Mouse (Mus musculus) limb, embryonic 14.5 days (tissue): ENCODE data around the gene Skap1. TPM values are rescaled to one million over a fixed set of nuclear protein-coding genes. Genes with fewer than 3 reads are reported as not detected.

Experiments used
- ATAC-seq: fragments of 200-750 bp; cut with Nextera tagmentation; 2 replicates; pipeline ENCODE4 v1.8.0; 2017; ENCODE audit warnings: low read depth, moderate number of reproducible peaks, moderate TSS enrichment; ENCODE audit not compliant: low FRiP score
- DNase-seq: peaks from one replicate; pipeline ENCODE4 v3.0.0-alpha.2; 2015; ENCODE audit warnings: low spot score
- H3K27ac ChIP-seq: fragments of 300-500 bp; sonication (generic); replicated peaks from 2 replicates; pipeline ENCODE4 v1.5.1; 2014; ENCODE audit warnings: low read depth, mild to moderate bottlenecking, low read length, moderate library complexity, mixed read lengths
- H3K27me3 ChIP-seq: fragments of 300-500 bp; sonication (generic); 2 replicates; pipeline ENCODE4 v1.6.1; 2014; ENCODE audit warnings: low read length, mixed read lengths; ENCODE audit not compliant: control insufficient read depth, insufficient read depth
- H3K36me3 ChIP-seq: fragments of 300-500 bp; sonication (generic); 2 replicates; pipeline ENCODE4 v1.6.1; 2014; ENCODE audit warnings: mild to moderate bottlenecking, low read length, moderate library complexity, mixed read lengths; ENCODE audit not compliant: control insufficient read depth, insufficient read depth
- H3K4me1 ChIP-seq: fragments of 300-500 bp; sonication (generic); 2 replicates; pipeline ENCODE4 v1.6.1; 2014; ENCODE audit warnings: antibody characterized with exemption, low read length, mixed read lengths; ENCODE audit not compliant: control insufficient read depth, insufficient read depth
- H3K4me2 ChIP-seq: fragments of 300-500 bp; sonication (generic); replicated peaks from 2 replicates; pipeline ENCODE4 v1.6.1; 2014; ENCODE audit warnings: low read depth, mild to moderate bottlenecking, low read length, moderate library complexity; ENCODE audit not compliant: severe bottlenecking
- H3K4me3 ChIP-seq: fragments of 300-500 bp; sonication (generic); replicated peaks from 2 replicates; pipeline ENCODE4 v1.5.1; 2014; ENCODE audit warnings: low read length
- H3K9ac ChIP-seq: fragments of 300-500 bp; sonication (generic); 2 replicates; pipeline ENCODE4 v1.6.1; 2014; ENCODE audit warnings: mild to moderate bottlenecking, low read depth, low read length, moderate library complexity; ENCODE audit not compliant: severe bottlenecking
- H3K9me3 ChIP-seq: fragments of 300-500 bp; sonication (generic); 2 replicates; pipeline ENCODE4 v1.6.1; 2016; ENCODE audit warnings: low read length; ENCODE audit not compliant: control insufficient read depth
- POLR2A ChIP-seq: fragments of 200-500 bp; IDR thresholded peaks from 2 replicates; pipeline ENCODE4 v1.8.0; 2012; ENCODE audit warnings: inconsistent platforms, mild to moderate bottlenecking, moderate library complexity, borderline replicate concordance; ENCODE audit not compliant: insufficient read depth, insufficient read length; ENCODE audit errors: extremely low read depth
- WGBS: fragments of 180-500 bp; shearing (Covaris S2); extraction: QIAGEN DNeasy Blood & Tissue Kit; methylation state at CpG from one replicate; pipeline ENCODE4 v1.1.7; 2014; 5-methylcytosine and 5-hydroxymethylcytosine counted together
- polyA plus RNA-seq, 2 experiments: library from polyadenylated mRNA; depleted of rRNA in 1 of 2; stranded (reverse) in 1 of 2; unstranded in 1 of 2; fragments of >200 nt; fragmentation: Nextera tagmentation in 1 of 2; extraction: Ambion mirVana in 1 of 2; gene quantifications; 2 replicates each; pipeline versions ENCODE4 v1.2.1 to v1.2.3; 2012 to 2014

Gene Skap1
- polyA plus RNA-seq, 2 experiments, result 0.67 to 2.1 TPM

GRCm38 (mm10) chr11:96790681-96791080, 326.3 kb downstream of the Skap1 start:
- no peak for DNase-seq
- Histone ChIP-seq H3K9me3 (no peaks in the 10 kb centered on the region), H3K36me3 (peaks cover 8% of the 10 kb centered on the region; the same call in 1 of the 2 replicates), H3K4me1 (peaks cover 12% of the 10 kb centered on the region), H3K4me3 (peak overlapping the region; percentile 86), H3K27ac (no peak overlapping the region), H3K27me3 (no peaks in the 10 kb centered on the region), H3K9ac (0 out of 2 replicates have a peak overlapping the region, but pooled peaks have one; percentile 94), H3K4me2 (peak overlapping the region; percentile 90)
- WGBS, result 4% methylated on average over 1 of the region's 1 CpGs
- ATAC-seq, result no peak
- TF ChIP-seq POLR2A, result no peak

GRCm38 (mm10) chr11:96795491-96795890, 331.1 kb downstream of the Skap1 start:
- Histone ChIP-seq H3K27ac (no peak overlapping the region), H3K4me1 (peaks cover 5% of the 10 kb centered on the region), H3K27me3 (no peaks in the 10 kb centered on the region), H3K9ac (no peak overlapping the region), H3K36me3 (peaks cover 36% of the 10 kb centered on the region), H3K4me3 (no peak overlapping the region), H3K9me3 (no peaks in the 10 kb centered on the region), H3K4me2 (no peak overlapping the region)
- no peak for TF ChIP-seq POLR2A
- 93% methylated on average over 13 of the region's 13 CpGs for WGBS
- ATAC-seq (no peak), DNase-seq (no peak)

- ATAC-seq (no peak), DNase-seq (no peak)
- Histone ChIP-seq H3K9ac (no peak overlapping the region), H3K4me2 (no peak overlapping the region), H3K27ac (no peak overlapping the region), H3K27me3 (no peaks in the 10 kb centered on the region), H3K9me3 (no peaks in the 10 kb centered on the region), H3K4me3 (no peak overlapping the region), H3K4me1 (no peaks in the 10 kb centered on the region), H3K36me3 (peaks cover 42% of the 10 kb centered on the region)
- no peak for TF ChIP-seq POLR2A
- WGBS, result 94% methylated on average over 2 of the region's 2 CpGs
Observed at GRCm38 (mm10) chr11:96796081-96796480, 331.7 kb downstream of the Skap1 start.

- Histone ChIP-seq H3K27me3 (no peaks in the 10 kb centered on the region), H3K27ac (no peak overlapping the region), H3K4me2 (no peak overlapping the region), H3K9me3 (no peaks in the 10 kb centered on the region), H3K4me3 (no peak overlapping the region), H3K4me1 (no peaks in the 10 kb centered on the region), H3K9ac (no peak overlapping the region), H3K36me3 (peaks cover 45% of the 10 kb centered on the region)
- TF ChIP-seq POLR2A, result no peak
- WGBS, result 71% methylated on average over 1 of the region's 1 CpGs
- ATAC-seq, result no peak
- DNase-seq, result no peak
Observed at GRCm38 (mm10) chr11:96796586-96796985, 332.2 kb downstream of the Skap1 start.

GRCm38 (mm10) chr11:96799511-96799910, 335.1 kb downstream of the Skap1 start:
- DNase-seq, result no peak
- 94% methylated on average over 2 of the region's 2 CpGs for WGBS
- Histone ChIP-seq H3K27ac (no peak overlapping the region), H3K36me3 (peaks cover 70% of the 10 kb centered on the region), H3K4me2 (no peak overlapping the region), H3K27me3 (no peaks in the 10 kb centered on the region), H3K9me3 (no peaks in the 10 kb centered on the region), H3K9ac (no peak overlapping the region), H3K4me3 (no peak overlapping the region), H3K4me1 (no peaks in the 10 kb centered on the region)
- no peak for ATAC-seq
- no peak for TF ChIP-seq POLR2A

- no peak overlapping the region for H3K27ac ChIP-seq
Observed at GRCm38 (mm10) chr11:96805606-96806005, 341.2 kb downstream of the Skap1 start.

More at GRCm38 (mm10) chr11:96805606-96806005, 341.2 kb downstream of the Skap1 start:
- Histone ChIP-seq H3K4me3 (no peak overlapping the region), H3K4me2 (no peak overlapping the region), H3K9me3 (no peaks in the 10 kb centered on the region), H3K9ac (no peak overlapping the region), H3K27me3 (no peaks in the 10 kb centered on the region), H3K36me3 (peaks cover 87% of the 10 kb centered on the region), H3K4me1 (no peaks in the 10 kb centered on the region)
- TF ChIP-seq POLR2A, result no peak
- no peak for ATAC-seq
- DNase-seq, result no peak
- 95% methylated on average over 5 of the region's 5 CpGs for WGBS
